Mouse (Mus musculus): ENCODE measurements around the gene Ppp1r8. TPM values are rescaled to one million over a fixed set of nuclear protein-coding genes. Genes with fewer than 3 reads are reported as not detected.
"Not testable (repeated sequence)": the region's sequence is repeated elsewhere in the genome, so short reads cannot be mapped to it uniquely, and the experiment has no call there.

The Ppp1r8 gene
- polyA plus RNA-seq, 1 experiment from 2014 or later = 49.1 TPM

DNA sequence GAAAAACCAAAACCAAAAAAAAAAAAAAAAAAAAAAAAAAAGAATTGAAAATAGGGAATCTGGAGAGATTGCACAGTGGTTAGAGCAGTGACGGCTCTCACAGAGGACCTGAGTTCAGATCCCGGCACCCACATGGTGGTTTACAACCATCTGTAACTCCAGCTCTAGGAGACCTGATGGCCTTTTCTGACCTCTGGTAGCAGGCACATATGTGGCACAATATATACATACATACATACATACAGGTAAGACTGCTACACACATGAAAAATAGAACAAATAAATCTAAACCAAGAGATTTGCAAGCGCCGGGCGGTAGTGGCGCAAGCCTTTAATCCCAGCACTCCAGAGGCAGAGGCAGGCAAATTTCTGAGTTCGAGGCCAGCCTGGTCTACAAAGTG is 39.1 kb downstream of the Ppp1r8 start:
- no peak overlapping the region for H3K4me3 ChIP-seq
- H3K9me3 ChIP-seq = no peaks in the 10 kb centered on the region
- 94% methylated on average over 7 of the region's 7 CpGs for WGBS
- no peaks in the 10 kb centered on the region for H3K36me3 ChIP-seq
- no peak overlapping the region for H3K27ac ChIP-seq
- H3K27me3 ChIP-seq (ENCODE audit: insufficient read depth, poor library complexity, severe bottlenecking) = no peaks in the 10 kb centered on the region
- no peak for DNase-seq (ENCODE audit: low spot score)
- peaks cover 16% of the 10 kb centered on the region for H3K4me1 ChIP-seq

GRCm38 (mm10) chr4:132803212-132803611 is 39.8 kb downstream of the Ppp1r8 start:
- Histone ChIP-seq H3K27ac (no peak overlapping the region), H3K27me3 (ENCODE audit: insufficient read depth, poor library complexity, severe bottlenecking) (no peaks in the 10 kb centered on the region), H3K4me3 (no peak overlapping the region), H3K4me1 (peaks cover 10% of the 10 kb centered on the region; the same call in 1 of the 2 replicates), H3K9me3 (no peaks in the 10 kb centered on the region), H3K36me3 (no peaks in the 10 kb centered on the region)
- DNase-seq (ENCODE audit: low spot score) = no peak
- WGBS = 86% methylated on average over 5 of the region's 5 CpGs

DNA sequence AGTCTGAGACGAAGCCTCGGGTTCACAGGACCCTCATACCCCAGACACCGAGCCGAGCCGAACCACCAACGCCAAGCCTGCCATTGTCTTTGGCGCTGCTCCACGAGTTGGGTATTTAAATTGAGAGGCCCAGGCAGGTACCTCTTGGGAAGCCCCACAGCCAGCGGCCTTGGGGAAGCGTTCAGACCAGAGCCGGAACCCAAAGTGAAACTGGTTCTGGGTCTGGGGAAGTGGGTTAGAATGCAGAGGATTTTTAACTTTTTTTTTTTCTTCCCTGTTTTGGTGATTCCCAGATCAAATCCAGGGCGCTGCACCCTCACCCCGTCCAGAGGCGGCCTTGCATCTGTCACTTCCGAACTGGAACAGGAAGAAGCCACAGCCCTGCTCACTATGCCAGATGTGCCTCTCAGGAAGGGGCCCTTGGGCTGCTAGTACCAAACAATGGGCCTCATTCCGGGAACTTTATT is 40.8 kb downstream of the Ppp1r8 start:
- Histone ChIP-seq H3K9me3 (no peaks in the 10 kb centered on the region), H3K4me1 (0 out of 2 replicates have a peak, but pooled peaks cover 3% of the 10 kb centered on the region), H3K4me3 (no peak overlapping the region), H3K27me3 (ENCODE audit: insufficient read depth, poor library complexity, severe bottlenecking) (0 out of 2 replicates have a peak, but pooled peaks cover 5% of the 10 kb centered on the region), H3K36me3 (no peaks in the 10 kb centered on the region), H3K27ac (no peak overlapping the region)
- DNase-seq (ENCODE audit: low spot score) = no peak
- 60% methylated on average over 16 of the region's 16 CpGs for WGBS

GRCm38 (mm10) chr4:132801176-132802077 is 41.5 kb downstream of the Ppp1r8 start:
- Histone ChIP-seq H3K27me3 (ENCODE audit: insufficient read depth, poor library complexity, severe bottlenecking) (0 out of 2 replicates have a peak, but pooled peaks cover 5% of the 10 kb centered on the region), H3K36me3 (no peaks in the 10 kb centered on the region), H3K27ac (no peak overlapping the region), H3K4me1 (peaks cover 4% of the 10 kb centered on the region; the same call in 1 of the 2 replicates), H3K4me3 (no peak overlapping the region), H3K9me3 (no peaks in the 10 kb centered on the region)
- no peak for DNase-seq (ENCODE audit: low spot score)
- 87% methylated on average over 18 of the region's 18 CpGs for WGBS

DNA sequence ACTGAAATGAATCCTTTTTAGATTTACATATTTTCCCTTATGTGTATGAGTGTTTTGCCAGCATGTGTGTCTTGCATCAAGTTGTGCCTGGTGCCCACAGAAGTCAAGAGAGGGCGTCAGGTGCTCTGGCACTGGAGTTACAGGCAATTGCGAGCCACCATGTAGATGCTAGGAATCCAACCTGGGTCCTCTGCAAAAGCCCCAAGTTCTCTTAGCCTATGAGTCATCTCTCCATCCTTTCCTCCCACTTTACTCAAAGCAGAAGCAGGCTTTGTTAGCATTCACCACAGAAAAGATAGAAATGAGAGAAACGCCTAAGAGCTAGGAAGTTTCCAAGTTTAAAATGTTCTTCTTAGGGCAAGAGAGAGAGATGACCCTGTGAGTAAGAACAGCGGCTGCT is 43.1 kb downstream of the Ppp1r8 start:
- WGBS = 78% methylated on average over 4 of the region's 4 CpGs
- peaks cover 19% of the 10 kb centered on the region for H3K4me1 ChIP-seq

GRCm38 (mm10) chr4:132798666-132799065 is 44.3 kb downstream of the Ppp1r8 start:
- peaks cover 19% of the 10 kb centered on the region for H3K4me1 ChIP-seq
- H3K36me3 ChIP-seq; H3K4me3 ChIP-seq; DNase-seq (ENCODE audit: low spot score); H3K9me3 ChIP-seq; H3K27ac ChIP-seq: not testable (repeated sequence)
- peaks cover 28% of the 10 kb centered on the region for H3K27me3 ChIP-seq (ENCODE audit: insufficient read depth, poor library complexity, severe bottlenecking)
- WGBS = 83% methylated on average over 3 of the region's 3 CpGs

More for the DNA sequence above, 43.1 kb downstream of the Ppp1r8 start:
- no peak overlapping the region for H3K27ac ChIP-seq
- H3K9me3 ChIP-seq = no peaks in the 10 kb centered on the region
- no peak for DNase-seq (ENCODE audit: low spot score)
- no peak overlapping the region for H3K4me3 ChIP-seq
- H3K27me3 ChIP-seq (ENCODE audit: insufficient read depth, poor library complexity, severe bottlenecking) = peaks cover 16% of the 10 kb centered on the region
- H3K36me3 ChIP-seq = no peaks in the 10 kb centered on the region

GRCm38 (mm10) chr4:132798028-132798427 is 44.9 kb downstream of the Ppp1r8 start:
- H3K9me3 ChIP-seq = no peaks in the 10 kb centered on the region
- peaks cover 28% of the 10 kb centered on the region for H3K27me3 ChIP-seq (ENCODE audit: insufficient read depth, poor library complexity, severe bottlenecking)
- H3K36me3 ChIP-seq = no peaks in the 10 kb centered on the region
- H3K27ac ChIP-seq = no peak overlapping the region
- WGBS = 65% methylated on average over 4 of the region's 4 CpGs
- H3K4me1 ChIP-seq = peaks cover 19% of the 10 kb centered on the region
- no peak for DNase-seq (ENCODE audit: low spot score)
- H3K4me3 ChIP-seq = no peak overlapping the region

DNA sequence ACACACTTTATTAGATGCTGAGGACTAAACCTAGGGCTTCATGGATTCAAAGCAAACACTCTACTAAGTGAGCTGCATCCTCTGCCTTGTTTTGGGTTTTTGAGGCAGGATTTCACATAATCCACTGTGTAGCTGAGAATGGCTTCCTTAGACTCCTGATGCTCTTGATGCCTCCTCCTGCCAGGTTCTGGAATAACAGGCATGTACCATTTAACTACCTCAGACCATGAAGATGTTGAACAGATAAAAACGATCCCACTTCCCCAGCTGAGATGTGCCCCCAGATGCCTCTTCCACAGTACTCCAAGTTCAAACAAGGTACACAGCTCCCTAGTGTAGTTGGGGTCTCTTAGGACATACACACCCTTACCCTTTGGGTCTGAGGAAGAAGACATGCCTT is 45.5 kb downstream of the Ppp1r8 start:
- H3K9me3 ChIP-seq = no peaks in the 10 kb centered on the region
- no peak overlapping the region for H3K4me3 ChIP-seq
- WGBS = 85% methylated on average over 1 of the region's 1 CpGs
- H3K27me3 ChIP-seq (ENCODE audit: insufficient read depth, poor library complexity, severe bottlenecking) = peaks cover 28% of the 10 kb centered on the region
- no peak for DNase-seq (ENCODE audit: low spot score)
- no peaks in the 10 kb centered on the region for H3K36me3 ChIP-seq
- H3K27ac ChIP-seq = no peak overlapping the region
- H3K4me1 ChIP-seq = peaks cover 19% of the 10 kb centered on the region

DNA sequence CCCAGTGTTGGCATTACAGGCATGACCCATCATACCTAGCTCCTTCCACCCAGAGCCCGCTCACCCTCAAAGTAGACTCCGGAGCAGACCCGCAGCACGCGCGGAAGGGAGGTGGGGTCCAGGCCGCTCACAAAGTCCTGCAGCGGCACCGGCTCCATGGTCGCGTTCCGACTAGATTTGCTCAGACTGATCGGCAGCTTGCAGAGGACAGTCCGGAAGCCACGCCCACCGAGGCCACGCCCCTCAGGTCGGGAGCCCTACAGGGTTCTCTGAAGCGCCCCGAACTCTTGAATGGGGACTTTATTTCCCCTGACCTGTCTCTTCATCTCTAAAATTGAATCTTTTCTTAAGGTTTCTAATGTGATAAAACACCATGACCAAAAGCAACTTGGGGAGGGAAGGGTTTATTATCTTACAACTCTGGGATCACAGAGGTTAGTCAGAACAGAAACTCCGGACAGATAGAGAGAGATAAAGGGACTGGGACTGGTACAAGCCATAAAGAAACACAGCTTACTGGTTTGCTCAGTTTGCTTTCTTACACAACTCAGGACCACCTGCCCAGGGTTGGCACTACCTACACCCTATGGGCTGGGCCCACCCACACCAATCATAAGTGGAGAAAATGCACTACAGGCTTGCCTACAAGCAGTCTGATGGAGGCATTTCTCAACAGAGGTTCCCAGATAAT is 46.6 kb downstream of the Ppp1r8 start, which contains the start of gene Themis2:
TSS of gene Themis2 (minus strand) at position 192 of the 691 bp plus-strand sequence.
- Histone ChIP-seq H3K27me3 (ENCODE audit: insufficient read depth, poor library complexity, severe bottlenecking) (peaks cover 28% of the 10 kb centered on the region), H3K27ac (no peak within 1 kb of the TSS), H3K4me1 (peaks cover 16% of the 10 kb centered on the region), H3K9me3 (no peaks in the 10 kb centered on the region), H3K4me3 (peak within 1 kb of the TSS; percentile 57), H3K36me3 (no peaks in the 10 kb centered on the region)
- 2% methylated on average over 21 of the region's 21 CpGs for WGBS
- peak; percentile 89 for DNase-seq (ENCODE audit: low spot score)

DNA sequence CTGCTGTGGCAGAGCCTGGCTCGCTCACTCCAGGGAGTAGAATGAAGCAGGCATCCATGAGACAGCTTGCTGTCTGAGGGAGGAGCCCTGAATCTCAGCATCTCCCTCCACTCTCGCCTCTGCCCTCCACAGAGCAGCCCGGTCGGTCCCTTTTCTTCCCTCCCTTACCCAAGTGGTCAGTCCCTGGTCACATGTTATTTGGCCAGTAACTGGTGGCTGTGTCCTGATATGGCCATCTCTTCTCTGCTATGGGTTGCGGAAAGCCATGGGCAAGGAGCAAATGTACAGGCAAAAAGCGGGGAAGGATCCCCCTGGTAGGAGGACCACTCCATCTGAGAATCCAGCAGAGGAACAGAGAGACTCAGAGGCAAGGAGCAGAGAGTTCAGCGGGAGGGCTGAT is 47.8 kb downstream of the Ppp1r8 start:
- Histone ChIP-seq H3K27me3 (ENCODE audit: insufficient read depth, poor library complexity, severe bottlenecking) (peaks cover 28% of the 10 kb centered on the region), H3K9me3 (no peaks in the 10 kb centered on the region), H3K4me3 (no peak overlapping the region), H3K27ac (no peak overlapping the region), H3K4me1 (peaks cover 16% of the 10 kb centered on the region), H3K36me3 (no peaks in the 10 kb centered on the region)
- WGBS = 51% methylated on average over 7 of the region's 7 CpGs
- DNase-seq (ENCODE audit: low spot score) = no peak

DNA sequence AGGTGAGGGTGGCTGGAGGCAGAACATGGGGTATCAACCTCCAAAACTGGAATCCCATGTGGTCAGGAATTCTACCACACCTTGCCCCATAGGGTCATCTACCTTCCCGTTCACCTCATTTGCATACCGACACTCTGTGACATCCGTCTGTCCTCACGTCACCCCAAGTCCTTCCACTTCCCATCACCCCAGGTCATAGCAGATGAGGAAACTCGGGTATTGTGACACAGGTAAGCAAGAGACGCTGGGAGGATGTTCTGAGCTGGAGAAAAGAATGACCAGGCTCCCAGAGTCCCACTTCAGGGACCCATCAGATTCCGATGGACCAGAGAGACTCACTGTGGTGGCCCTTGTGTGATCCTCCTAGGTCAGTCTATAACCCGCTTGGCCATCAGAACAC is 48.2 kb downstream of the Ppp1r8 start:
- no peak overlapping the region for H3K4me3 ChIP-seq
- peaks cover 29% of the 10 kb centered on the region for H3K27me3 ChIP-seq (ENCODE audit: insufficient read depth, poor library complexity, severe bottlenecking)
- H3K36me3 ChIP-seq = no peaks in the 10 kb centered on the region
- no peak overlapping the region for H3K27ac ChIP-seq
- 65% methylated on average over 8 of the region's 8 CpGs for WGBS
- no peaks in the 10 kb centered on the region for H3K9me3 ChIP-seq
- peaks cover 16% of the 10 kb centered on the region for H3K4me1 ChIP-seq
- no peak for DNase-seq (ENCODE audit: low spot score)

DNA sequence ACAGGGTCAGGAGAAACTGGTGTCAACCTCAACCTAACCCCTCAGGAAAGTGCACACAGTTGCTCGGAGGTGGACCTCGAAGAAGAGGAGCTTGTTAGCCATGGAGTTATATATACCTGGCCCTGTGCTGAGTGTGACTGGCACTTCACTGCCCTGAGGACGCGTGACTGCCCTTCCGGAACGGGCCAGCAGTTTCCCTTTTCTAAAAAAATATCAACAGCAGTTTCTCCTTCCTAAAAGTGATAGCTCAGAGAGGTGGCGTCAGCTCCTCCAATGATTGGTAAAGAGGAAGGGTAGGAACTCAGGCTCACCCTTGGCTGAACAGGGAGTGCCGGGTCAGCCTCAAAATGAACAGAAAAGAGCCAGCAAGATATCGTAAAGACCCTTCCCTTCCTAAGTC is 48.9 kb downstream of the Ppp1r8 start:
- 63% methylated on average over 9 of the region's 9 CpGs for WGBS

More for the DNA sequence above, 48.9 kb downstream of the Ppp1r8 start:
- no peak for DNase-seq (ENCODE audit: low spot score)
- Histone ChIP-seq H3K4me1 (peaks cover 20% of the 10 kb centered on the region), H3K4me3 (no peak overlapping the region), H3K27ac (no peak overlapping the region), H3K9me3 (no peaks in the 10 kb centered on the region), H3K36me3 (no peaks in the 10 kb centered on the region), H3K27me3 (ENCODE audit: insufficient read depth, poor library complexity, severe bottlenecking) (peaks cover 34% of the 10 kb centered on the region)

All from heart, embryonic 10.5 days (tissue).